Mouse (Mus musculus): ENCODE results near the gene Tsku.

- no peak for TF ChIP-seq POLR2A (IDR thresholded peaks at IDR 0.05; ENCODE audit: control insufficient read depth, low read depth, low read length)
- no peak for TF ChIP-seq CTCF (IDR thresholded peaks at IDR 0.05; ENCODE audit: control insufficient read depth, insufficient read depth, insufficient replicate concordance, low read depth, low read length)
Observed at GRCm38 (mm10) chr7:98371161-98371560, 10.0 kb upstream of the Tsku start.

Data from testis, adult 2 months (tissue).